ENCODE assay signal across 20 mouse cellular contexts in genomic region chr9:55360372-55360771, GRCm38 (mm10). TPM values are rescaled to one million over a fixed set of nuclear protein-coding genes. Genes with fewer than 3 reads are reported as not detected.
DNase-seq lines count a peak whose midpoint lies in the region; TF ChIP-seq lines count a peak whose summit lies in the region.
"Had no signal": no experiment of that assay in that cellular context is flagged by ENCODE, and none has a peak within 500 bp of the region (broad histone marks: within the 10 kb centered on the region; RNA-seq: fewer than 3 reads in every experiment).

No protein-coding gene starts in this region.

- peak overlapping the region; percentile 74 for H3K27ac ChIP-seq in cerebellum, adult 2 months (ENCODE audit: insufficient read depth, low read length)
- H3K27ac ChIP-seq in gastrocnemius, adult 2 months, result peak overlapping the region; percentile 43; the same call in 1 of the 2 replicates
- H3K27ac ChIP-seq: embryonic facial prominence, embryonic 13.5 days; embryonic facial prominence, embryonic 15.5 days; forebrain, embryonic 10.5 days; forebrain, embryonic 12.5 days had no signal

- WGBS in cerebellum, adult 2 months, result 28% methylated on average over 3 of the region's 3 CpGs

- TF ChIP-seq POLR2A in cerebellum, adult 2 months (IDR thresholded peaks at IDR 0.05; ENCODE audit: borderline replicate concordance, insufficient read depth, low read length), result no peak

- peak in 1 of 2 experiments; percentile 55 for DNase-seq in cerebellum, adult 2 months
- no peak for DNase-seq in cerebellum, adult 11-12 months
- DNase-seq in gastrocnemius, adult 2 months, result no peak
- DNase-seq in gastrocnemius, postnatal 10 days, result no peak
- peak; percentile 52 for DNase-seq in brain, adult 2 months (ENCODE audit: low read depth, low spot score)
- DNase-seq: adrenal gland, adult 8-10 months; adrenal gland, postnatal 36 days; B cell, adult 2 months; embryo, embryonic 11 days had no signal

- H3K4me3 ChIP-seq in cerebellum, adult 2 months (replicated peaks; ENCODE audit: insufficient read depth, low read depth, low read length), result no peak overlapping the region
- H3K4me3 ChIP-seq in gastrocnemius, adult 2 months, result no peak overlapping the region
- H3K4me3 ChIP-seq: embryonic facial prominence, embryonic 13.5 days; embryonic facial prominence, embryonic 15.5 days; erythroblast, embryonic 14.5 days; forebrain, embryonic 10.5 days; forebrain, embryonic 12.5 days had no signal

- TF ChIP-seq CTCF in cerebellum, adult 2 months (IDR thresholded peaks at IDR 0.05; ENCODE audit: borderline replicate concordance, insufficient read depth, low read depth, low read length), result no peak
- TF ChIP-seq CTCF in gastrocnemius, adult 2 months (IDR thresholded peaks at IDR 0.05), result no peak

- H3K27me3 ChIP-seq in cerebellum, adult 2 months (ENCODE audit: control insufficient read depth, insufficient read depth, low read length), result no peaks in the 10 kb centered on the region
- H3K27me3 ChIP-seq: embryonic facial prominence, embryonic 13.5 days; embryonic facial prominence, embryonic 15.5 days; forebrain, embryonic 12.5 days; Patski had no signal

- intact Hi-C loops in gastrocnemius, adult 2 months (cut with DNase I), result no loop called here

- H3K4me1 ChIP-seq in cerebellum, adult 2 months (ENCODE audit: control insufficient read depth, insufficient read depth, low read length), result peaks cover 58% of the 10 kb centered on the region
- H3K4me1 ChIP-seq: embryonic facial prominence, embryonic 13.5 days; embryonic facial prominence, embryonic 15.5 days had no signal

RNA-seq across cellular contexts. Expression of gene Tmem266, which starts 33.7 kb away (rescaled TPM):
- 47.5 and 56.1 TPM in 2 replicates for polyA plus RNA-seq in cerebellum, adult 2 months (2012; rRNA removed)
- total RNA-seq in gastrocnemius, adult 2 months (2021), result 1 to 10 TPM in 1 of 2 experiments, under 1 TPM in 1; 0.84 to 3.6 TPM
- total RNA-seq in gastrocnemius, postnatal 10 days (2021), result under 1 TPM; 0.35 to 0.36 TPM
- total RNA-seq: CH12.LX; common myeloid progenitor, adult 5-6 weeks had no signal
- polyA plus RNA-seq: activated CD4-positive, CD25-positive, alpha-beta regulatory T cell, adult 4 months; CD4-positive, CD25-positive, alpha-beta regulatory T cell, adult 4 months; erythroblast, embryonic 14.5 days had no signal

RNA-seq across cellular contexts. Expression of gene Nrg4, which starts 33.7 kb away (rescaled TPM):
- polyA plus RNA-seq in cerebellum, adult 2 months (2012; rRNA removed), result 2.3 and 2.7 TPM in 2 replicates
- 1 to 10 TPM in 1 of 2 experiments, under 1 TPM in 1; 0.59 to 1.0 TPM for total RNA-seq in gastrocnemius, adult 2 months (2021)
- under 1 TPM; 0.31 to 0.52 TPM for total RNA-seq in gastrocnemius, postnatal 10 days (2021)
- polyA plus RNA-seq: G1E had no signal
